Comparison of ENCODE assay signal across 8 mouse cellular contexts in the genomic region with DNA sequence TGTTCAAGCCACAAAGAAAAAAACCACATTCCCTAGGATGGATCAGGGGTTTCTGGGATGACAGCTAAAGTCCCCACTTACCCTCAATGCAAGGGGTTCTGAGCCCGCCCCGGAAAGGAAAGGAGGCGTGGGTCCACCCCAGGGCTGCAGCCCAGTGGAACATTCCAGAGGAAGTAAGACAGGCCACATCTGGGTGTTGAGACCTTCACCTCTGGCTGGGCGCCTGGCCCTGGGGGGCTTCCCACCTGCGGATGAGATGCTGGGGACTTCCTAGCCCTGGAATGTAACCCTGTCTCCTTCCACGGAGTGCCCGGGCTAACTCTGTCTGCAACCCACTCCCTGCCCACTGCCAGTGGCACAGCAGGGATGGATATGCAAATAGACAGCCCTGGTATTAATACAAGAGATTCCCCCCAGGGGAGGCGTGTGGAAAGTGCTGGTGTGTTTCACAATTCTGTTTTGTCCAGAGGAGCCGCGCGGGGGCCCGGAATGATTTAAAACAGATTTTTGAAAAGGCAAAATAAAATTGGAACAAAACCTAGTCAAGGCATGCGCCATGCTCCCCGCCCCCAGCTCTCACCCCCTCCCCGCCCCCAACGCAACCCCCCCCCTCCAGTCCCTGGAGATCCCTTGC. TPM values are rescaled to one million over a fixed set of nuclear protein-coding genes. Genes with fewer than 3 reads are reported as not detected.
DNase-seq lines count a peak whose midpoint lies in the region; ATAC-seq and TF ChIP-seq lines count a peak whose summit lies in the region.

No protein-coding gene starts in this region.

- peak; percentile 37 for DNase-seq in gastrocnemius, adult 2 months
- no peak for DNase-seq in gastrocnemius, adult 18-20 months (ENCODE audit: low spot score)
- DNase-seq in liver, embryonic 14.5 days (ENCODE audit: low read depth in 3 of 3, low spot score in 3 of 3), result no peak
- no peak for DNase-seq in ovary, postnatal 36 days (ENCODE audit: low spot score)
- no peak for DNase-seq in spleen, adult 18-20 months
- no peak for DNase-seq in urinary bladder, postnatal 25 days (ENCODE audit: low spot score)

- H3K27me3 ChIP-seq in E14TG2a.4 (ENCODE audit: insufficient read depth, low read length), result peaks cover 59% of the 10 kb centered on the region
- peaks cover 10% of the 10 kb centered on the region for H3K27me3 ChIP-seq in heart, embryonic 16.5 days (ENCODE audit: control insufficient read depth, insufficient read depth, low read length)
- peaks cover 12% of the 10 kb centered on the region for H3K27me3 ChIP-seq in liver, embryonic 14.5 days (ENCODE audit: control insufficient read depth, insufficient read depth, low read length)

- H3K9me3 ChIP-seq in E14TG2a.4 (ENCODE audit: low read length), result no peaks in the 10 kb centered on the region
- no peaks in the 10 kb centered on the region for H3K9me3 ChIP-seq in heart, embryonic 16.5 days (replicated peaks; ENCODE audit: control insufficient read depth, low read length)
- H3K9me3 ChIP-seq in liver, embryonic 14.5 days (ENCODE audit: control insufficient read depth, low read length), result no peaks in the 10 kb centered on the region

- H3K36me3 ChIP-seq in E14TG2a.4 (ENCODE audit: insufficient read depth, low read length), result no peaks in the 10 kb centered on the region
- H3K36me3 ChIP-seq in heart, embryonic 16.5 days (ENCODE audit: control insufficient read depth, insufficient read depth), result no peaks in the 10 kb centered on the region
- no peaks in the 10 kb centered on the region for H3K36me3 ChIP-seq in liver, embryonic 14.5 days (replicated peaks; ENCODE audit: control insufficient read depth, insufficient read depth, low read depth)

- H3K4me1 ChIP-seq in E14TG2a.4 (replicated peaks; ENCODE audit: low read depth, low read length), result peaks cover 31% of the 10 kb centered on the region
- peaks cover 15% of the 10 kb centered on the region for H3K4me1 ChIP-seq in heart, embryonic 16.5 days (ENCODE audit: control insufficient read depth, insufficient read depth, low read length)
- peaks cover 0 to 10% of the 10 kb centered on the region in 2 experiments; a peak in 2 of 4 replicates for H3K4me1 ChIP-seq in liver, embryonic 14.5 days (replicated peaks; ENCODE audit: control insufficient read depth in 2 of 2, insufficient read depth in 2 of 2, low read length in 1 of 2)

- H3K4me2 ChIP-seq in heart, embryonic 16.5 days (ENCODE audit: low read depth, low read length), result peak overlapping the region; percentile 85
- H3K4me2 ChIP-seq in liver, embryonic 14.5 days (ENCODE audit: low read depth), result peak overlapping the region; percentile 84

- no peak for ATAC-seq in heart, embryonic 16.5 days (replicated peaks; ENCODE audit: extremely low read depth, insufficient read depth, low FRiP score)
- ATAC-seq in liver, embryonic 14.5 days (ENCODE audit: insufficient read depth), result no peak

- peak overlapping the region; percentile 71 for H3K4me3 ChIP-seq in gastrocnemius, adult 2 months
- peak overlapping the region; percentile 26; the same call in 1 of the 2 replicates for H3K4me3 ChIP-seq in E14TG2a.4 (replicated peaks; ENCODE audit: low read length)
- peak overlapping the region; percentile 56 for H3K4me3 ChIP-seq in heart, embryonic 16.5 days (ENCODE audit: low read length)
- H3K4me3 ChIP-seq in liver, embryonic 14.5 days (ENCODE audit: insufficient read depth in 1 of 2, low read depth in 2 of 2, low read length in 2 of 2), result peak overlapping the region; percentile 12 to 53; a peak in 3 of 4 replicates

- intact Hi-C loops in gastrocnemius, adult 2 months (cut with DNase I), result no loop called here

- peak overlapping the region; percentile 9; the same call in 1 of the 2 replicates for H3K9ac ChIP-seq in heart, embryonic 16.5 days (ENCODE audit: low read length)
- no peak overlapping the region for H3K9ac ChIP-seq in liver, embryonic 14.5 days (replicated peaks)

- no peak for TF ChIP-seq CTCF in gastrocnemius, adult 2 months (IDR thresholded peaks at IDR 0.05)
- TF ChIP-seq CTCF in E14TG2a.4 (conservative IDR thresholded peaks at IDR 0.05; ENCODE audit: low read length), result no peak
- TF ChIP-seq CTCF in liver, embryonic 14.5 days (IDR thresholded peaks at IDR 0.05; ENCODE audit: low read depth), result no peak

- WGBS in heart, embryonic 16.5 days, result 15% methylated on average over 16 of the region's 16 CpGs
- WGBS in liver, embryonic 14.5 days (ENCODE audit: insufficient replicate concordance), result 15% methylated on average over 16 of the region's 16 CpGs

- H3K27ac ChIP-seq in gastrocnemius, adult 2 months, result no peak overlapping the region
- H3K27ac ChIP-seq in heart, embryonic 16.5 days (ENCODE audit: low read length), result no peak overlapping the region
- H3K27ac ChIP-seq in liver, embryonic 14.5 days, result no peak overlapping the region

- TF ChIP-seq EP300 in liver, embryonic 14.5 days (IDR thresholded peaks at IDR 0.05; ENCODE audit: low read depth), result no peak

RNA-seq across cellular contexts. Expression of gene Pard6b, which starts 31.7 kb away (rescaled TPM):
- total RNA-seq in gastrocnemius, adult 2 months (2021), result 1 to 10 TPM in 1 of 2 experiments, under 1 TPM in 1; 0.66 to 1.7 TPM
- 1 to 10 TPM; 1.0 to 2.4 TPM for total RNA-seq in gastrocnemius, adult 18-20 months (2021)
- 5.4 and 6.7 TPM in 2 replicates for polyA plus RNA-seq in heart, embryonic 16.5 days (2015; fragmentation: Nextera tagmentation; extraction: Ambion mirVana)
- polyA plus RNA-seq in liver, embryonic 14.5 days (2012; rRNA removed), result 1.9 and 2.2 TPM in 2 replicates
- 1.8 and 2.3 TPM in 2 replicates for polyA plus RNA-seq in liver, embryonic 14.5 days (2014; fragmentation: Nextera tagmentation; extraction: Ambion mirVana)

RNA-seq across cellular contexts. Expression of gene Ripor3, which starts 38.7 kb away (rescaled TPM):
- under 1 TPM; 0.20 to 0.33 TPM for total RNA-seq in gastrocnemius, adult 2 months (2021)
- under 1 TPM; 0.09 to 0.11 TPM for total RNA-seq in gastrocnemius, adult 18-20 months (2021)
- polyA plus RNA-seq in heart, embryonic 16.5 days (2015; fragmentation: Nextera tagmentation; extraction: Ambion mirVana), result 0.84 and 0.99 TPM in 2 replicates
- polyA plus RNA-seq in liver, embryonic 14.5 days (2012; rRNA removed), result 2.3 and 2.6 TPM in 2 replicates
- 0.88 and 1.1 TPM in 2 replicates for polyA plus RNA-seq in liver, embryonic 14.5 days (2014; fragmentation: Nextera tagmentation; extraction: Ambion mirVana)
